Mouse (Mus musculus): ENCODE measurements at regions not wholly inside any gene's neighbourhood (a gene's known extent, or its start where the extent isn't known, plus 50 kb on each side); places are given as distances from the start of the nearest gene placed in this dataset.

- no peak for DNase-seq (ENCODE audit: low read depth, low spot score)
Measured at GRCm38 (mm10) chr11:24789120-24789519, 711.3 kb downstream of the Bcl11a start.

GRCm38 (mm10) chr11:24795510-24796211, 717.8 kb downstream of the Bcl11a start:
- no peak for DNase-seq (ENCODE audit: low read depth, low spot score)

GRCm38 (mm10) chr11:24804623-24805023, 726.8 kb downstream of the Bcl11a start:
- DNase-seq (ENCODE audit: low read depth, low spot score) = no peak

GRCm38 (mm10) chr11:24829578-24830401, 751.9 kb downstream of the Bcl11a start:
- DNase-seq (ENCODE audit: low read depth, low spot score) = peak; percentile 2

- no peak for DNase-seq (ENCODE audit: low read depth, low spot score)
Measured at GRCm38 (mm10) chr11:24830484-24830883, 752.6 kb downstream of the Bcl11a start.

- DNase-seq (ENCODE audit: low read depth, low spot score) = no peak
Measured at GRCm38 (mm10) chr11:24843839-24844738, 766.2 kb downstream of the Bcl11a start.

GRCm38 (mm10) chr11:24856991-24857390, 779.1 kb downstream of the Bcl11a start:
- DNase-seq (ENCODE audit: low read depth, low spot score) = no peak

- DNase-seq (ENCODE audit: low read depth, low spot score) = no peak
Measured at GRCm38 (mm10) chr11:24864637-24865036, 786.8 kb downstream of the Bcl11a start.

- no peak for DNase-seq (ENCODE audit: low read depth, low spot score)
Measured at GRCm38 (mm10) chr11:24865067-24865796, 787.4 kb downstream of the Bcl11a start.
